In genomic region chr9:17269624-17270023, GRCm38 (mm10) we compare ENCODE assay signal across 12 mouse cellular contexts.
A peak's percentile ranks its signal among the peaks of the same experiment; 100 is the strongest.
DNase-seq lines count a peak whose midpoint lies in the region; ATAC-seq and TF ChIP-seq lines count a peak whose summit lies in the region.
"Had no signal": no experiment of that assay in that cellular context is flagged by ENCODE, and none has a peak within 500 bp of the region (broad histone marks: within the 10 kb centered on the region; RNA-seq: fewer than 3 reads in every experiment).

No protein-coding gene starts in this region.

- no peaks in the 10 kb centered on the region for H3K36me3 ChIP-seq in intestine, postnatal 0 days (ENCODE audit: control insufficient read depth, insufficient read depth)
- no peaks in the 10 kb centered on the region for H3K36me3 ChIP-seq in intestine, embryonic 16.5 days (ENCODE audit: control insufficient read depth, insufficient read depth, low read length)
- H3K36me3 ChIP-seq in midbrain, embryonic 16.5 days (ENCODE audit: control insufficient read depth, insufficient read depth, low read length), result no peaks in the 10 kb centered on the region
- H3K36me3 ChIP-seq in midbrain, embryonic 13.5 days, result no peaks in the 10 kb centered on the region
- no peaks in the 10 kb centered on the region for H3K36me3 ChIP-seq in neural tube, embryonic 15.5 days
- H3K36me3 ChIP-seq: hindbrain, embryonic 15.5 days had no signal

- H3K9ac ChIP-seq in intestine, postnatal 0 days (ENCODE audit: low read depth, low read length), result no peak overlapping the region
- H3K9ac ChIP-seq in intestine, embryonic 16.5 days (ENCODE audit: low read depth, low read length), result no peak overlapping the region
- no peak overlapping the region for H3K9ac ChIP-seq in midbrain, embryonic 16.5 days (ENCODE audit: low read depth, low read length)
- no peak overlapping the region for H3K9ac ChIP-seq in midbrain, embryonic 13.5 days (replicated peaks)
- no peak overlapping the region for H3K9ac ChIP-seq in neural tube, embryonic 15.5 days (replicated peaks)
- H3K9ac ChIP-seq: hindbrain, embryonic 15.5 days; liver, embryonic 14.5 days had no signal

- no peaks in the 10 kb centered on the region for H3K4me1 ChIP-seq in intestine, postnatal 0 days (replicated peaks; ENCODE audit: control insufficient read depth, insufficient read depth, low read length)
- no peaks in the 10 kb centered on the region for H3K4me1 ChIP-seq in intestine, embryonic 16.5 days (ENCODE audit: control insufficient read depth, insufficient read depth, low read length)
- H3K4me1 ChIP-seq in midbrain, embryonic 16.5 days (ENCODE audit: control insufficient read depth, insufficient read depth, low read length), result no peaks in the 10 kb centered on the region
- H3K4me1 ChIP-seq in midbrain, embryonic 13.5 days (replicated peaks), result no peaks in the 10 kb centered on the region
- H3K4me1 ChIP-seq in neural tube, embryonic 15.5 days, result no peaks in the 10 kb centered on the region

- H3K27ac ChIP-seq in intestine, postnatal 0 days (ENCODE audit: low read depth, low read length), result no peak overlapping the region
- H3K27ac ChIP-seq in intestine, embryonic 16.5 days (ENCODE audit: low read length), result no peak overlapping the region
- H3K27ac ChIP-seq in midbrain, embryonic 16.5 days (ENCODE audit: low read length), result no peak overlapping the region
- no peak overlapping the region for H3K27ac ChIP-seq in midbrain, embryonic 13.5 days
- H3K27ac ChIP-seq in neural tube, embryonic 15.5 days (replicated peaks), result no peak overlapping the region
- H3K27ac ChIP-seq: hindbrain, embryonic 15.5 days; liver, embryonic 14.5 days had no signal

- peak; percentile 57 for TF ChIP-seq CTCF in intestine, postnatal 0 days (IDR thresholded peaks at IDR 0.05; ENCODE audit: low read depth)

- DNase-seq in cerebellum, postnatal 14 days, result peak; percentile 67 to 70
- DNase-seq in cerebellum, adult 8-10 months, result no peak
- no peak for DNase-seq in adrenal gland, postnatal 10 days
- DNase-seq: gastrocnemius, postnatal 36 days; thymus, postnatal 4 days had no signal

- H3K4me3 ChIP-seq in intestine, postnatal 0 days (ENCODE audit: low read depth, low read length), result no peak overlapping the region
- no peak overlapping the region for H3K4me3 ChIP-seq in intestine, embryonic 16.5 days (ENCODE audit: low read length)
- no peak overlapping the region for H3K4me3 ChIP-seq in midbrain, embryonic 16.5 days (ENCODE audit: low read depth, low read length)
- H3K4me3 ChIP-seq in midbrain, embryonic 13.5 days (replicated peaks), result no peak overlapping the region
- no peak overlapping the region for H3K4me3 ChIP-seq in neural tube, embryonic 15.5 days (replicated peaks)
- H3K4me3 ChIP-seq: hindbrain, embryonic 15.5 days had no signal

- no peak overlapping the region for H3K4me2 ChIP-seq in intestine, postnatal 0 days (replicated peaks; ENCODE audit: low read depth)
- no peak overlapping the region for H3K4me2 ChIP-seq in intestine, embryonic 16.5 days (ENCODE audit: low read depth, low read length)
- no peak overlapping the region for H3K4me2 ChIP-seq in midbrain, embryonic 16.5 days (ENCODE audit: low read length)
- H3K4me2 ChIP-seq in midbrain, embryonic 13.5 days (replicated peaks), result no peak overlapping the region
- no peak overlapping the region for H3K4me2 ChIP-seq in neural tube, embryonic 15.5 days
- H3K4me2 ChIP-seq: hindbrain, embryonic 15.5 days had no signal

- H3K27me3 ChIP-seq in intestine, postnatal 0 days (replicated peaks; ENCODE audit: control insufficient read depth, insufficient read depth, low read length), result no peaks in the 10 kb centered on the region
- H3K27me3 ChIP-seq in intestine, embryonic 16.5 days (replicated peaks; ENCODE audit: control insufficient read depth, insufficient read depth, low read length), result no peaks in the 10 kb centered on the region
- no peaks in the 10 kb centered on the region for H3K27me3 ChIP-seq in midbrain, embryonic 16.5 days (ENCODE audit: control insufficient read depth, insufficient read depth, low read depth, low read length)
- no peaks in the 10 kb centered on the region for H3K27me3 ChIP-seq in midbrain, embryonic 13.5 days
- no peaks in the 10 kb centered on the region for H3K27me3 ChIP-seq in neural tube, embryonic 15.5 days (replicated peaks)
- H3K27me3 ChIP-seq: hindbrain, embryonic 15.5 days had no signal

- no peak for ATAC-seq in intestine, postnatal 0 days
- ATAC-seq in intestine, embryonic 16.5 days, result no peak
- peak; percentile 56 for ATAC-seq in midbrain, embryonic 16.5 days
- no peak for ATAC-seq in midbrain, embryonic 13.5 days
- ATAC-seq in neural tube, embryonic 15.5 days (ENCODE audit: low FRiP score), result peak; percentile 59; the same call in 1 of the 2 replicates

- 63% methylated on average over 1 of the region's 1 CpGs for WGBS in intestine, postnatal 0 days
- WGBS in intestine, embryonic 16.5 days, result 52% methylated on average over 1 of the region's 1 CpGs
- 23% methylated on average over 1 of the region's 1 CpGs for WGBS in midbrain, embryonic 16.5 days
- WGBS in midbrain, embryonic 13.5 days, result 61% methylated on average over 1 of the region's 1 CpGs
- 32% methylated on average over 1 of the region's 1 CpGs for WGBS in neural tube, embryonic 15.5 days

- no peaks in the 10 kb centered on the region for H3K9me3 ChIP-seq in intestine, postnatal 0 days (ENCODE audit: control insufficient read depth)
- no peaks in the 10 kb centered on the region for H3K9me3 ChIP-seq in intestine, embryonic 16.5 days (ENCODE audit: control insufficient read depth, low read length)
- no peaks in the 10 kb centered on the region for H3K9me3 ChIP-seq in midbrain, embryonic 16.5 days (replicated peaks; ENCODE audit: control insufficient read depth, low read length, poor library complexity, severe bottlenecking)
- H3K9me3 ChIP-seq in midbrain, embryonic 13.5 days, result no peaks in the 10 kb centered on the region
- no peaks in the 10 kb centered on the region for H3K9me3 ChIP-seq in neural tube, embryonic 15.5 days (replicated peaks)
- H3K9me3 ChIP-seq: hindbrain, embryonic 15.5 days had no signal

Comparison
In these comparisons a context has a peak if more than half of its experiments do, and no peak if none do; other contexts are left out.
1. DNase-seq: peak in cerebellum, postnatal 14 days (2 of 2); none in cerebellum, adult 8-10 months (single experiment) and adrenal gland, postnatal 10 days (single experiment).
2. ATAC-seq: peak in midbrain, embryonic 16.5 days (single experiment) and neural tube, embryonic 15.5 days (single experiment); none in intestine, postnatal 0 days (single experiment), intestine, embryonic 16.5 days (single experiment) and midbrain, embryonic 13.5 days (single experiment).